Mouse (Mus musculus): ENCODE measurements around the gene Eya3. TPM values are rescaled to one million over a fixed set of nuclear protein-coding genes. Genes with fewer than 3 reads are reported as not detected.
"Not testable (repeated sequence)": the region's sequence is repeated elsewhere in the genome, so short reads cannot be mapped to it uniquely, and the experiment has no call there.

The Eya3 gene
- polyA plus RNA-seq, 1 experiment from 2014 or later, result 17.6 TPM

GRCm38 (mm10) chr4:132702076-132702475 lies 63.3 kb downstream of the Eya3 start:
- ChIA-PET POLR2A (no interaction called here), CTCF (no interaction called here)
- H3K27me3 ChIP-seq, result no peaks in the 10 kb centered on the region
- no peak for TF ChIP-seq CTCF (IDR thresholded peaks at IDR 0.05)
- in situ Hi-C loops (cut with MboI; ENCODE audit: low pct_unique_long_range_greater_than_20kb), result no loop called here
- DNase-seq (ENCODE audit: low read depth, low spot score) (no peak), ATAC-seq (no peak)

- no peak for DNase-seq (ENCODE audit: low read depth, low spot score)
- no peaks in the 10 kb centered on the region for H3K27me3 ChIP-seq
- TF ChIP-seq CTCF (IDR thresholded peaks at IDR 0.05), result no peak
- in situ Hi-C loops (cut with MboI; ENCODE audit: low pct_unique_long_range_greater_than_20kb), result no loop called here
- ATAC-seq, result no peak
- ChIA-PET CTCF (no interaction called here), POLR2A (no interaction called here)
Observed at GRCm38 (mm10) chr4:132706885-132707284, 68.1 kb downstream of the Eya3 start.

- ATAC-seq, result no peak
- CTCF ChIA-PET, result interaction anchor here (1.0 kb wide), 1 partner anchor 9 kb away, joined by 4 read pairs; no protein-coding TSS in a partner anchor
- no peaks in the 10 kb centered on the region for H3K27me3 ChIP-seq
- TF ChIP-seq CTCF (IDR thresholded peaks at IDR 0.05), result no peak
- POLR2A ChIA-PET, result no interaction called here
- in situ Hi-C loops (cut with MboI; ENCODE audit: low pct_unique_long_range_greater_than_20kb), result no loop called here
- no peak for DNase-seq (ENCODE audit: low read depth, low spot score)
Observed at GRCm38 (mm10) chr4:132713181-132713580, 74.4 kb downstream of the Eya3 start.

GRCm38 (mm10) chr4:132718251-132718650 lies 79.5 kb downstream of the Eya3 start:
- no peaks in the 10 kb centered on the region for H3K27me3 ChIP-seq
- DNase-seq (ENCODE audit: low read depth, low spot score), result no peak
- ATAC-seq, result no peak
- no peak for TF ChIP-seq CTCF (IDR thresholded peaks at IDR 0.05)
- ChIA-PET CTCF (interaction anchor here (1.0 kb wide), 1 partner anchor 11 kb away, joined by 3 read pairs; no protein-coding TSS in a partner anchor), POLR2A (no interaction called here)
- in situ Hi-C loops (cut with MboI; ENCODE audit: low pct_unique_long_range_greater_than_20kb), result no loop called here

GRCm38 (mm10) chr4:132728233-132728632 lies 89.4 kb downstream of the Eya3 start:
- POLR2A ChIA-PET, result no interaction called here
- H3K27me3 ChIP-seq, result no peaks in the 10 kb centered on the region
- in situ Hi-C loops (cut with MboI; ENCODE audit: low pct_unique_long_range_greater_than_20kb), result loop anchor here (10.0 kb wide), 1 partner anchor 97 kb away; no protein-coding TSS in a partner anchor
- no peak for TF ChIP-seq CTCF (IDR thresholded peaks at IDR 0.05)
- ATAC-seq (no peak), DNase-seq (ENCODE audit: low read depth, low spot score) (no peak)
- CTCF ChIA-PET, result no interaction called here

GRCm38 (mm10) chr4:132731616-132732015 lies 92.8 kb downstream of the Eya3 start:
- DNase-seq (ENCODE audit: low read depth, low spot score), result no peak
- in situ Hi-C loops (cut with MboI; ENCODE audit: low pct_unique_long_range_greater_than_20kb), result no loop called here
- ATAC-seq, result no peak
- no peaks in the 10 kb centered on the region for H3K27me3 ChIP-seq
- no peak for TF ChIP-seq CTCF (IDR thresholded peaks at IDR 0.05)
- ChIA-PET POLR2A (no interaction called here), CTCF (interaction anchor here (1.6 kb wide), 1 partner anchor 92 kb away, joined by 4 read pairs; no protein-coding TSS in a partner anchor)

- POLR2A ChIA-PET, result no interaction called here
- DNase-seq (ENCODE audit: low read depth, low spot score) (peak; percentile 37), ATAC-seq (peak; percentile 78)
- TF ChIP-seq CTCF (IDR thresholded peaks at IDR 0.05), result no peak
- in situ Hi-C loops (cut with MboI; ENCODE audit: low pct_unique_long_range_greater_than_20kb), result no loop called here
- CTCF ChIA-PET, result no interaction called here
- no peaks in the 10 kb centered on the region for H3K27me3 ChIP-seq
Observed at GRCm38 (mm10) chr4:132732148-132732684, 93.4 kb downstream of the Eya3 start, which contains the start of gene Xkr8. Gene Xkr8 (minus strand): TSS chr4:132732546.

- DNase-seq (ENCODE audit: low read depth, low spot score) (no peak), ATAC-seq (no peak)
- CTCF ChIA-PET, result no interaction called here
- POLR2A ChIA-PET, result no interaction called here
- TF ChIP-seq CTCF (IDR thresholded peaks at IDR 0.05), result no peak
- H3K27me3 ChIP-seq, result no peaks in the 10 kb centered on the region
- in situ Hi-C loops (cut with MboI; ENCODE audit: low pct_unique_long_range_greater_than_20kb), result no loop called here
Observed at GRCm38 (mm10) chr4:132733071-132733770, 94.4 kb downstream of the Eya3 start.

- CTCF ChIA-PET, result no interaction called here
- no peak for ATAC-seq
- POLR2A ChIA-PET, result no interaction called here
- H3K27me3 ChIP-seq, result no peaks in the 10 kb centered on the region
- in situ Hi-C loops (cut with MboI; ENCODE audit: low pct_unique_long_range_greater_than_20kb), result no loop called here
- TF ChIP-seq CTCF (IDR thresholded peaks at IDR 0.05), result no peak
- DNase-seq (ENCODE audit: low read depth, low spot score), result no peak
Observed at GRCm38 (mm10) chr4:132734766-132735165, 96.0 kb downstream of the Eya3 start.

GRCm38 (mm10) chr4:132735389-132735788 lies 96.6 kb downstream of the Eya3 start:
- in situ Hi-C loops (cut with MboI; ENCODE audit: low pct_unique_long_range_greater_than_20kb), result no loop called here
- ATAC-seq (no peak), DNase-seq (ENCODE audit: low read depth, low spot score) (no peak)
- POLR2A ChIA-PET, result no interaction called here
- no peaks in the 10 kb centered on the region for H3K27me3 ChIP-seq
- TF ChIP-seq CTCF (IDR thresholded peaks at IDR 0.05), result no peak
- CTCF ChIA-PET, result no interaction called here

GRCm38 (mm10) chr4:132735894-132736293 lies 97.1 kb downstream of the Eya3 start:
- in situ Hi-C loops (cut with MboI; ENCODE audit: low pct_unique_long_range_greater_than_20kb), result no loop called here
- no peak for DNase-seq (ENCODE audit: low read depth, low spot score)
- H3K27me3 ChIP-seq, result no peaks in the 10 kb centered on the region
- ATAC-seq, result no peak
- POLR2A ChIA-PET, result interaction anchor here (0.7 kb wide), 1 partner anchor 135 kb away, joined by 5 read pairs; no protein-coding TSS in a partner anchor
- no peak for TF ChIP-seq CTCF (IDR thresholded peaks at IDR 0.05)
- CTCF ChIA-PET, result no interaction called here

- ATAC-seq; DNase-seq (ENCODE audit: low read depth, low spot score); CTCF ChIA-PET; H3K27me3 ChIP-seq; in situ Hi-C loops (cut with MboI; ENCODE audit: low pct_unique_long_range_greater_than_20kb); POLR2A ChIA-PET: not testable (repeated sequence)
Observed at GRCm38 (mm10) chr4:132737154-132737553, 98.4 kb downstream of the Eya3 start.
